ENCODE assay signal across 1 mouse cellular context in genomic region chr9:95550856-95551774, GRCm38 (mm10).
TF ChIP-seq lines count a peak whose summit lies in the region.

No protein-coding gene starts in this region.

TF ChIP-seq in MEL, 35 proteins besides CTCF, POLR2A, EP300 and RAD21 (continued from another document):
- TF ChIP-seq TCF12 (IDR thresholded peaks at IDR 0.05; ENCODE audit: low read depth, low read length) (peak; percentile 94), MEF2A (IDR thresholded peaks at IDR 0.05; ENCODE audit: extremely low read depth, insufficient replicate concordance, low read depth, low read length, poor library complexity, severe bottlenecking) (no peak), MAX (IDR thresholded peaks at IDR 0.05; ENCODE audit: low read length) (peak; percentile 64; the same call in 1 of the 2 replicates), MAFK (IDR thresholded peaks at IDR 0.05; ENCODE audit: borderline replicate concordance, low read depth, low read length) (0 out of 2 replicates have a peak, but pooled peaks have one; percentile 63), USF1 (IDR thresholded peaks at IDR 0.05; ENCODE audit: low read depth, low read length) (no peak), MXI1 (IDR thresholded peaks at IDR 0.05; ENCODE audit: low read depth, low read length) (peak; percentile 70; the same call in 1 of the 2 replicates), UBTF (IDR thresholded peaks at IDR 0.05; ENCODE audit: borderline replicate concordance, insufficient read depth, low read depth, low read length) (no peak), KAT2A (conservative IDR thresholded peaks at IDR 0.05; ENCODE audit: low read depth, low read length) (no peak), JUND (IDR thresholded peaks at IDR 0.05; ENCODE audit: low read depth, low read length) (0 out of 2 replicates have a peak, but pooled peaks have one; percentile 44), MYC (IDR thresholded peaks at IDR 0.05; ENCODE audit: low read depth, low read length) (peak; percentile 43; the same call in 1 of the 2 replicates), CHD1 (IDR thresholded peaks at IDR 0.05; ENCODE audit: low read depth, low read length) (peak; percentile 98), ZC3H11A (IDR thresholded peaks at IDR 0.05; ENCODE audit: low read depth, low read length) (no peak), ZNF384 (IDR thresholded peaks at IDR 0.05; ENCODE audit: low read depth, low read length) (no peak), RCOR1 (IDR thresholded peaks at IDR 0.05; ENCODE audit: low read depth, low read length) (peak; percentile 80)
